Mouse (Mus musculus) lung, postnatal 0 days (tissue): Measurements from ENCODE around the gene Cnih3.

Experiments used
- CTCF ChIP-seq: IDR thresholded peaks from 2 replicates; pipeline ENCODE4 v1.5.1; 2016; ENCODE audit warnings: antibody characterized with exemption, mild to moderate bottlenecking
- EP300 ChIP-seq: IDR thresholded peaks from 2 replicates; pipeline ENCODE4 v1.6.1; 2016; ENCODE audit warnings: antibody characterized with exemption, mild to moderate bottlenecking, control low read depth

GRCm38 (mm10) chr1:181334329-181335018 lies 18.0 kb upstream of the Cnih3 start:
- no peak for TF ChIP-seq CTCF
- no peak for TF ChIP-seq EP300
